Mouse (Mus musculus) G1E (cell line): ENCODE measurements around the gene C730034F03Rik.

ENCODE experiments used
- CTCF ChIP-seq: IDR thresholded peaks from 2 replicates; pipeline ENCODE4 v1.5.1; 2012; ENCODE audit warnings: low read depth, low read length, inconsistent platforms, mixed read lengths
- GATA1 ChIP-seq: IDR thresholded peaks from 2 replicates; pipeline ENCODE4 v1.6.1; 2012; ENCODE audit warnings: borderline replicate concordance, low read length, inconsistent platforms, mixed read lengths
- GATA2 ChIP-seq: IDR thresholded peaks from 2 replicates; pipeline ENCODE4 v1.6.1; 2012; ENCODE audit warnings: low read depth, low read length, inconsistent platforms, borderline replicate concordance
- TAL1 ChIP-seq: conservative IDR thresholded peaks from 2 replicates; pipeline ENCODE4 v1.6.1; 2012; ENCODE audit warnings: low read depth, low read length, inconsistent platforms, mixed read lengths

- TF ChIP-seq CTCF (no peak), TAL1 (no peak), GATA2 (no peak), GATA1 (no peak)
Measured at GRCm38 (mm10) chr15:89473370-89473769, 44.0 kb downstream of the C730034F03Rik start.
